ENCODE assay signal across 16 mouse cellular contexts in genomic region chr15:9096865-9097264, GRCm38 (mm10).
"Had no signal": no experiment of that assay in that cellular context is flagged by ENCODE, and none has a peak within 500 bp of the region (broad histone marks: within the 10 kb centered on the region; RNA-seq: fewer than 3 reads in every experiment).

No protein-coding gene starts in this region.

- H3K4me2 ChIP-seq: neural tube, embryonic 12.5 days; neural tube, embryonic 13.5 days; neural tube, embryonic 15.5 days; stomach, embryonic 15.5 days had no signal

- H3K27me3 ChIP-seq: neural tube, embryonic 12.5 days; neural tube, embryonic 13.5 days; neural tube, embryonic 15.5 days; stomach, embryonic 15.5 days had no signal

- H3K27ac ChIP-seq: neural tube, embryonic 12.5 days; neural tube, embryonic 13.5 days; neural tube, embryonic 15.5 days; stomach, embryonic 15.5 days; stomach, postnatal 0 days had no signal

- H3K9ac ChIP-seq: neural tube, embryonic 12.5 days; neural tube, embryonic 13.5 days; neural tube, embryonic 15.5 days; stomach, embryonic 15.5 days had no signal

- H3K4me1 ChIP-seq: neural tube, embryonic 15.5 days had no signal

- H3K4me3 ChIP-seq: neural tube, embryonic 12.5 days; neural tube, embryonic 13.5 days; neural tube, embryonic 15.5 days; stomach, embryonic 15.5 days had no signal

- DNase-seq: right cerebral cortex, adult 18-20 months; right cerebral cortex, postnatal 14 days; right cerebral cortex, postnatal 25 days; right cerebral cortex, postnatal 4 days; spleen, adult 18-20 months; thymus, adult 18-20 months; thymus, adult 2 months; thymus, postnatal 14 days; thymus, postnatal 25 days; thymus, postnatal 36 days; thymus, postnatal 4 days had no signal

- H3K9me3 ChIP-seq: neural tube, embryonic 12.5 days; neural tube, embryonic 13.5 days; neural tube, embryonic 15.5 days; stomach, embryonic 15.5 days had no signal
